Mouse (Mus musculus) layer of hippocampus, adult 18-20 months (tissue): Measurements from ENCODE around the gene Dmap1. TPM values are rescaled to one million over a fixed set of nuclear protein-coding genes. Genes with fewer than 3 reads are reported as not detected.

ENCODE experiments used
- DNase-seq, 2 experiments: peaks; one replicate each; pipeline ENCODE4 v3.0.0; 2022; ENCODE audit warnings: low spot score in 2 of 2
- long read RNA-seq: library from polyadenylated mRNA; stranded (forward); transcript quantifications from one replicate; pipeline ENCODE4 v2.0.0, GENCODE M21; 2021
- total RNA-seq, 2 experiments: library from RNA; stranded (reverse); gene quantifications; 2 replicates each; pipeline ENCODE4 v1.2.3; 2021

Dmap1 gene
- total RNA-seq = 10 to 100 TPM; 37.5 to 38.2 TPM
- long read RNA-seq, transcript Dmap1-201 (11 exons, 1,566 nt) = major isoform, 8 of 23 reads
- long read RNA-seq, partial matches to known transcripts = 7 of 23 reads
- long read RNA-seq, other reads (novel, unspliced or antisense) = 8 of 23 reads

DNA sequence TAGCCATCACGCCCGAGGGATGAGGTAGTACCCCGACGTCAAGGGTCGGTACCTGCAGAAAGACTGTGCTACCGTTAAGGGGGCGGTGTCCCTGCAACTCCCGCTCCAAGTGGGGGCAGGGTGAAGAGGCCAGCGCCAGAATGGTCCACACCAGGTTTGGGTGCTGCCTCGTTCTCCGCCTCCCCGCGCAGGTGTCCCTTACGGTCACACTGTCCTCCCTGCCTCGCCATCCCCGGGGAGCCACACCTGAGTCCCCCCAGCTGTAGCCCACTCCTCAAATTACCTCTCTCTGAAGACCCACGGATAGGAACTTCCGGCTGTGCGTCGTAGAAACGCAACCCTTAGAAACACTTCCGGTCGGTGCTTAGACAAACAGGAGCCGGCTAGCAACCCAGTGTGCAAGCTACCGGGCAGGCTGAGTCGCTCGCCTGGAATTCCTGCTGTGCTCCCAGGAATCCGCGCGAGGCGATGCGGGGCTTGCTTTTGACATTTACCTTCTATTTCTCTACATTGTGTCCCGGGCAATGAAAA lies at the start of gene Dmap1:
Gene Dmap1, minus strand, starts transcription at position 343 of the 531 bp plus-strand sequence.
- DNase-seq = peak; percentile 76 to 92

DNA sequence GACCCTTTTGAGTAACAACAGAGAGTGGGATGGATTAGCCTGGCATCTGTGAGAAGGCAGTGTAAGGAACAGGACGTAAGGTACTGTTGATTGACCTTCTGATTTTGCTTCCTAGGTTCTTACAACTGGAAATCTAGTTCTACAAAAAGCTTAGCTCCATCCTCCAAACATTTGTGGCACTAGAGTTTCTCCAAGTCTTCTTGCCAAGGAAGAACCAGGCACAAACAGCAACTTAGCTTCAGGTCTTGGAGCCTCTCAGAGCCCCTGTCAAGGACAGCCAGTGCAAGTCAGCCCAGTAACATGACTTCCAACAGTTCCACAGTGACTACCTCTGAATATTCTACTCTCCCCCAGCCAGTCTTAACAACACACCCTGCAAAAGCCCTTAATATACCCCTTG lies 42.0 kb upstream of the Dmap1 start, which contains the start of gene Gm12845:
Gene Gm12845, plus strand, starts transcription at position 301 of the 400 bp plus-strand sequence.
- DNase-seq = no peak

DNA sequence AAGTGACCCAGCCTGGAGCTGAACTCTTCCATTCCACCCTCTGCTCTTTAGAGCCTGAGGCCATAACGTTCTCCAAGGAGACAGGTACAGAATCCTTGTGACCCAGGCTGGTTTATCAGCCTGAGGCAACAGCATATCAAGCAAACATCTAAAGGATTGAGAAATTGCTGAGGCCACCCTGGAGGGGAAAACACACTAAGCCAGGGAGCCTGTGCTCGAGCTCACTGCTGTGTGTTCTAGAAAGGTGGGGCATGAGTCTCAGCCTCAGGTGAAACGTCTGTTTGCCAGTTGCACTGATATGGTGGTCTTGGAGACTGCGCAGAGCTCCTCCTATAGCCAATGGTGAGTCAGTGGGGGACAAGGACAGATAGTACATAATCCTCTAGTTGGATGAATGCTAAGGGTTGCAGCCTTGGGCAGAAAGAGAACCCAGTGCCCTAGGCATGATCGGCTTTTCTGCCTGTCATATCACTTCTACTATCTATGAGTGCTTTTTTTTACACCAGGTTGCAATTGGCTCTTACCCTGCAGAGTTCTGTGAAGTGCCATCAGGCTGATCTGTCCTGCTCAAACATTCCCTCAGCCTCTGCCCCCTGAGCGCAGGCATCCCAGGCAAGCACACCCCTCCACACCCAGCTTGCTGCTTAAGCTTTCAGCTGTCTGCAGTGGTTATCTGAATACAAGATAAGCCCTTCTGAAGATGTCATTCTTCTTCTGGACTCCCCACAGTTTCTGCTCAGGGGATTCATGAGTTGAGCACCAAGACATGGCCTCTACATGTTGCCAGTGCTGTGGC lies 31.4 kb upstream of the Dmap1 start:
- DNase-seq = no peak

DNA sequence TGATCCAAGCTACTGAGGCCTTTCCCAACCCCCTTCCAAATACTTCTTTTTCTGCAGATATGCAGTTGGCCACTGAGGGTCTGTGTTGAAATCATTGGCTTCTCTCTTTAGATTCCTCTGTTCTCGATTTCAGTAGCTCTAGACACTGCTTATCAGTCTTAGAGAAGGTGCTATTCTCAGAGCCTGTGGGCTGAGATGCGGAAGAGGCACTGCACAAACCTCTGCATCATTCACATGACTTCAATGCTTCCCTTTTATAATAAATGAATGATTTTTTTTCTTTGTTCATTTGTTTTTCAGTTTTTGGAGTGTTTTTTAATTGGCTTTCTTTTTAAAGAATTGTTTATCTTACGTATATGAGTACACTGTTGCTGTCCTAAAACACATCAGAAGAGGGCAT lies 30.2 kb upstream of the Dmap1 start:
- DNase-seq = no peak

DNA sequence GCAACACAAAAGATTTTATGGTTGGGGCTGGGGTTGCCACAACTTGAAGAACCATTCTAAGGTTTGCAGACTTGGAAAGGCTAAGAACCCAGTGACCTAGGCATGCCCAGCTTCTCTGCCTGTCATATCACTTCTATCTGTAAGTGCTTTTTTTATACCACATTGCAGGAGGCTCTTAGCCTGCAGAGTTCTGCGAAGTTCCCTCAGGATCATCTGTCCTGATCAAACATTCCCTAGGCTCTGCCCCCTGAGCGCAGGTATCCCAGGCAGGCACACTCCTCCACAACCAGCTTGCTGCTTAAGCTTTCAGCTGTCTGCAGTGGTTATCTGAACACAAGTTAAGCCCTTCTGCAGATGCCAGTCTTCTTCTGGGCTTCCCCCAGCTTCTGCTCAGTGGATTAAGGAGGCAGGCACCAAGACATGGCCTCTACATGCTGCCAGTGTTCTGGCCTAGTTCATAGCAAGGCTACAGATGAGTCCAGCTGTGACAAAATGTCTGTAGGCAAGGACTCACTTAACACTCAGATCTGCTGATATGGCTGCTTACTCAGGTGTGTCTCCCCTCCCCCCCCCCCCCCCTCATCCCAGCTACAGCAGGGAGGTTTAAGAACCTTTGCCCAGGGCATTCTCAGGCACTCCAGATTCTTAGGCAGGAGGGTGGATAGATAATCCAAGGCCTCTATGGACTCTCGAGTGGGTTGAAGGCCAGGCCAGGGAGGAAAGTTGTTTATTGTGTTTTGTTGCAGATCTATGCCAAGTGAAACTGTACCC lies 26.9 kb upstream of the Dmap1 start:
- DNase-seq = no peak

DNA sequence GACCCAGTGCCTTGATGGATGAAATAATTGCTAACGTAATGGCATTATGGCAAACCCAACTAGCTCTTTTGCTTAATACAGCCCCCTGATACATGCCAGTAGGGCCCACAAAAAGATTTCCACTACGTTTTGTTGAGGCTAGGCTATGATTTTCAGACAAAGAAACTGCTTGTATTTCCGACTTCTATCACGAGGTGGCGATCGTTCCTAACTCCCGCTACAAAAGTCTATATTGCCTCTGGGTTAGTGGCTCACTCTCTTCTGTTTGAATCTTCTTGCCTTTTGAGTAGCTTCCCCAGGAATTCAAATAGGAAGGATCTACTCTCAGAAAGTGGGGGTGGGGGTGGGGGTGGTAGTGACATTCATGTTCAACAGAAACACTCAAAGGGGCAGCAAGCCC lies 23.3 kb upstream of the Dmap1 start:
- DNase-seq = peak; percentile 8 to 74

DNA sequence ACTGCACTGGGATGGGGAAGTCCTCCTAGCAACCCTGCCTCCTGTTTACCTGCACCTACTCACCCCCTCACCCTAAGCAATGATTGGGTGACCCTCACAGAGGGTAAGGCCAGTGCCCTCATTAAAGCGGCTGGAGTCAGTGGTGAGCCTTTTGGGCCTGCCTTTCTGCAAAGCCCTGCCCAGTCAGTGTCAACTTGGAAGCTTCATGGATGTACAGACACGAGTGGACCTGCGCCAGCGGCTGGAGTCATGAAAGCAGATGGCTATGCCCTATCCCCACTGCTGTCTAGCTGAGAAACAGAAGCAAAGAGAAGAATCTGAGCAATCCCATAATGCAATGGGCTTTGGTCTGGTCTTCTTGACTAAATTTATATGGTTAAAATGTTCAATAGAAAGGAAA lies 4.3 kb upstream of the Dmap1 start:
- DNase-seq = no peak

DNA sequence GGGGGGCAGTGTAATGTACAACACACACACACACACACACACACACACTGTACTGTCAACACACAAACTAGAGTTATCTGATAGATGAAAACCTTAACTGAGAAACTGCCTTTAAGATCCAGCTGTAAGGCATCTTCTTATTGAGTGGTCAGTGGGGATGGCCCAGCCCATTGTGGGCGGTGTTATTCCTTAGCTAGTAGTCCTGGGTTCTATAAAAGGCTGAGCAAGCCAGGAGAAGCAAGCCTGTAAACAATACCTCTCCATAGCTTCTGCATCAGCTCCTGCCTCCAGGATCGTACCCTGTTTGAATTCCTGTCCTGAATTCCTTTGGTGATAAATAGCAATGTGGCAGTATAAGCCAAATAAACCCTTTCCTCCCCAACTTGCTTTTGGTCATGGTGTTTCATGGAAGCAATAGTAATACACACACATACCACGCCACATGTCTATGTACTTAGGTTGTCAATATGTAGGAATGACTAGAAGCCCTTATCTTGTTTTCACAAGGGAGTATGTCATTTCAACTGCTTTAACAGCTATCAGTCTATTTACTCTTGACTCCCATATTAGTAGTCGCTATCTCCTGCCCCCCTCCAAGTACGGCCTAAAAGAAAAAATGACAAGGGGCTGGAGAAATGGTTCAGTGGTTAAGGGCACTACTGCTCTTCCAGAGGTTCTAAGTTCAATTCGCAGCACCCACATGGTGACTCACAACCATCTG lies 1.1 kb upstream of the Dmap1 start:
- DNase-seq = no peak

DNA sequence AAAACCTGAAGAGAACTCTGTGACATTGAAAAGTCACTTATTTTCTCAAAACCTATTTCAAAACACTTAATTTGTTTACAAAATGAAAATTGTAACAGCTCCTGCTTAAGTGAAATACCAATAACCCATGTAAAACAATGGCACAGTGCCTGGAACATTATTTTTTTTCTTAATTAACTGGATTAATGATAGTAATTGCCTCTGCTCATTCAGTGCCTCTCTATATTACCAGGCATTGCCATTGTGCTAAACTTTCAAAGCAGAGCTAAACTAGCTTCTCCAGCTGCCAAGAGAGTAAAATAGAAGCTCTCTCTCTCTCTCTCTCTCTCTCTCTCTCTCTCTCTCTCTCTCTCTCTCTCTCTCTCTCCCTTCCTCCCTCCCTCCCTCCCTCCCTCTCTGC lies 390 bp upstream of the Dmap1 start:
- no peak for DNase-seq

DNA sequence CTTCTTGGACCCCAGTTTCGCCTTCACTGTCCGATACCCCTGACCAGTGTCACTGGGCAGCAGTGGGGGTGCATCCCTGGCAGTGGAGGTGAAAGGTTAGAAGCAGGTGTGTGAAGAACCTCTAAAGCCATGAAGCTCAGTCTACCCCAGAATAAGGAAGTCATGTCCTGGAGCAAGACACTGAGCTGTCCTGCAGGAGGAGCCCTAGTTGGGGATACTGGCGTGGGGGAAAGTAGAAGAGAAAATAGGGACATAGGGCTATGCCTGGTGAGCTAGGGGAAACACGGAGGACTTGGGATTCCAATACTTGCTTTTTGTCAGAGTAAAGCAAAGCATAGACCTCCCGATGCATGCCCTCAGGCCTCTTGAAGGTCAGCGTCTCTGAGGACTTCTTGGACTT lies 1.1 kb downstream of the Dmap1 start:
- DNase-seq = no peak

DNA sequence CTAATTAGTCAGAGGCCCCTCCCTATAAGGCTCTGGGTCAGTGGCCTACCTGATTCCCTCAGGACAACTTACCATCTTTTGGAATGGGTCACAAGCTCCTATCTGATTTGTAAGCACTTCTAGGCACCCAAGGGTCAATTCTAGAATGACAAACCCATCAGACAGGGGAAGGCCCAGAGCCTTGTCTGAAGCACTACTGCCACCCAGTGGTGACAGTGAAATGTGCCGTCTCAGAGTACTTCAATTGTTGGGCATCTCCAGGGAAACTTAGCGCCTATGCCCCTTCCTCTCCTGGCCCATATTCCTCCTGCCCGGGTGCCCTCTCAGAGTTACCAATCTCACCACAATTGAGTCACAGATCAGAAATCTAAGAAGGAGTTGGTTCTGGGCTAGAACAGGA lies 5.2 kb downstream of the Dmap1 start:
- DNase-seq = peak; percentile 68 to 90

DNA sequence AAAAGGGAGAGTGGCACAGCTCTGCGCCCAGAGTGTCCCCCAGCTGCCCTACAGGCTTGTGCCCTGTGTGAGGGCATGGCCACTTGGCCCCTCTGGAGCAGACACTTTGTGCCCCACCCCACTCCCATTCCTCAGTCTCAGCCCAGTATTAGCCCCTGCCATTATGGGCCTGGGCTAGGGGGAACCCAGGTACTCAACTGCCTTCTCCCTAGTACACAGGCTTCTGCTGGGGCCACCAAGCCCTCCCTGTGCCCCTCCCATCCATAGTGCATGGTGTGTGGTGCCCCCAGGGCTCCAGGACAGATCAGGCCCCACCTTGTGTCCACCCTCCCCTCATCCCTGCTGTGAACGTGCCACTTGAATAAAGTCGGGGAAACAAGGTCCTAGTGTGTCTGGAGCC lies 8.2 kb downstream of the Dmap1 start:
- no peak for DNase-seq

DNA sequence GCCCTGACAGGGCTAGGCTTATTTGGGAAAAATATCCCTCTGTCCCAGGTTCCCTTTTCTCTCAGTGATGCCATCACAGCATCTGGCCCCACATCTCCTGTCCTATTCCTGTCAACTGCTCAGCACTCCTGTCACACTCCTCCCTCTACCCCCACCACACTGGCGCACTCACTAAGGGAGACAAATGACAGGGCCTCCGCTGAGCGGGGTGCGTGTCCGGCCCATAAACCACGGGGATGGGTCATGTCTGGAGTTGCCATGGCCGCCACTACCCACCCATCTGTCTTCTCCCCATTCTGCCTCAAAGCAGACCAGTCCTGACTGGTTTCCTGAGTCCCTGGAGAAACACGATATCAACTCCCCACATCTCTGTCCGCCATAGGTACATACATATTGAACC lies 10.0 kb downstream of the Dmap1 start:
- DNase-seq = no peak

DNA sequence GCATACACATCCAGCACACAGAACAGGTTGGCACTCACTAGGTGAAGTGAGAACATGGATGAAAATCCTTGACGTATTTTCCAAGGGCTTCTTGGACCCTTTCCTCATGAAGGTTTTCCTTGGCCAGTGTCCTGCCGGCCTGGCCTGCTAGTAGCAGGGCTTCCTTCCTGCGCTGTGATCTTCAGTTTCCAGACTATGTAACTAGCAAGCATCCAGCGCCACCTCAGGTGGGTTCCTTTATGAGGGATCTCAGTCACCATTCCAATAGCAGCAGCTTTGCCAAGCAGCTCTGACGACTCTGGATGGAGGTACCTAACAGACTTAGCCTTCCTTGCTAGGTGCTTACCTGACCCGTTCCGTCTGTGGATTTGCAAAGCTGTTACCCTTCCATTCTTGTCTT lies 12.2 kb downstream of the Dmap1 start:
- no peak for DNase-seq

DNA sequence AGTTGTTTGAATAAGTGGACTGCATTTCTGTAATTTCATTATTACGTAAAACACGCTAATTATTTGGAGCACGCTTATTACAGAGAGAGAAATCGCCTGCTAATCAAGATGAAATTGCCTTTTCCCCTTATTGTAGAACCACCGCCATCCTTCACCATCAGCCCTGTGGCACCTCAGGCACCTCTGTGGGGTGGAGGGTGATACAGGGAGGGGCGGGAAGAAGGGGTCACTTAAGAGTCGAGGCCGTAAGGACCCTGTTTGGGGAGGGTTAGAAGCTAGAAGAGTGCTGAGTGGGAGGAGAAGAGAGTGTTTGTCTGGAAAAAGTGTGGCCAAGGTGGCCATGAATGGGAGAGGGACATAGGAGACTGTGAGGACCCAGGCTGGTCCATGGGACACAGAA lies 16.0 kb downstream of the Dmap1 start:
- DNase-seq = no peak

DNA sequence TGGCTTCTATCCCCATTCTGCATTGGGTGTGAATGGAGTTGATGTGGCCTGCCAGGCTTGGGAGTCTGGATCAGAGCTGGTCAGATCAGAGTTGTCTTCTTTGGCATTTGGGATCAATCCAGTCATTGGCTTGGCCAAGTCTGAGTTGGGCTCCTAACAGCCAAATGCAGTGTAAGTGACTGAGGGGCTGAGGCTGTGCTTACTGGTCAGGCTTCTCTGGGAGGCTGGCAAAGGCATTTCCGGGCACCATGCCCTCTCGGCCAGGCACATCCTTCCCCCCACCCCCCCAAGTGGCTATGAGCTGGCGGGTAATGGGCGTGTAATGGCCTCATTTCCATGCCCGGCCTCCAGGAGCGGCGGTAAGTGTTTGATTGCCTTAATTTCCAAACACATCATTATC lies 16.5 kb downstream of the Dmap1 start:
- DNase-seq = peak in 1 of 2 experiments; percentile 52

DNA sequence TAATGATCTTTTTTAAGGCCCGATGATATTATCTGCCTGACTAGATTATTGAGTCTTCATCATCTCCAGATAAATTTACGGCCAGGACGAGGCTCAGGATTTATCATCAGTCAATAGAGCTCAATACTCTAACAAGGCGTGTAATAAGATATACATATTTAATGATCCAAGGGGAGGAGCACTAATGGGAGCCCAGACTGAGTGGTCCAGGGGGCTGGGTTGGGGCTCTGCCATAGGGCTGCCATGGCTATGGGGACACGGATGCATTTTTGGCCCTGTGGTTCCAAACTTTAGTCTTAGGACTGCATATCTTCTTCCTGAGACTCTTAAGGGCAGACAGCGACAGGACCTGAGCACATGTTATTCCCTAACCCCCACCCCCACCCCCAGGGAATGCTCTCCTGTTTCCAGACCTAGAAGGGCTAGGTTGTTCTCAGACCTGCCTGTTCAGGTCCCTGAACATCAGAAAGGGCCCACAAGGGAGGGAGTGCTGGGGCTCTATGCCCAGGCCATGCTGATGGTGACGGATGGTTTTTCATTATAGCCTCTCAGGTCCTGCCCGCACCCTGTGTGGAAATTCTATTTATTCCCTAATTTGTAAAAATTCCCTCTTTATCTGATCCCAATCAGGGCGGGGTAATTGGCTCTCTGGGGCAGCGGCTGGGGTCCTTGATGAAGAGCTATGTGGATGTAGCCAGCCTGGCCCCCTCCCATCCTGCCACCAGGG lies 17.5 kb downstream of the Dmap1 start:
- no peak for DNase-seq

DNA sequence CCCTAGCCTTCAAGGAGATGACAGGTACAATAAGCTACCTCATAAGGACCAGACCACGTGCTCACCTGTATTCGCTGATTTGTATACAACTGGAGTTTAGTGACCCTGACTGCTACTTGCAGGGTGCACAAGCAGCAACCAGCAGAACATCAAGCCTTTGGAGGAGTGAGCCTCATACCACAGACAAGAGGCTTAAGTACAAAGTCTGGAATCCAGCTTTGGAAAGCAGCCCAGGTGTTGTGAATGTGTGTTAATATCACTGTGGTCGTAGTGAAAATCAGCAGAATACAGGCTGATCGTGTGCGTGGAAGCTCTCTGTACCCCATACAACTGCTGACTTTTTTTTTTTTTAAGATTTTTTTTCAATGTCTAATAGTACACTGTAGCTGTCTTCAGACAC lies 22.1 kb downstream of the Dmap1 start:
- DNase-seq = no peak

DNA sequence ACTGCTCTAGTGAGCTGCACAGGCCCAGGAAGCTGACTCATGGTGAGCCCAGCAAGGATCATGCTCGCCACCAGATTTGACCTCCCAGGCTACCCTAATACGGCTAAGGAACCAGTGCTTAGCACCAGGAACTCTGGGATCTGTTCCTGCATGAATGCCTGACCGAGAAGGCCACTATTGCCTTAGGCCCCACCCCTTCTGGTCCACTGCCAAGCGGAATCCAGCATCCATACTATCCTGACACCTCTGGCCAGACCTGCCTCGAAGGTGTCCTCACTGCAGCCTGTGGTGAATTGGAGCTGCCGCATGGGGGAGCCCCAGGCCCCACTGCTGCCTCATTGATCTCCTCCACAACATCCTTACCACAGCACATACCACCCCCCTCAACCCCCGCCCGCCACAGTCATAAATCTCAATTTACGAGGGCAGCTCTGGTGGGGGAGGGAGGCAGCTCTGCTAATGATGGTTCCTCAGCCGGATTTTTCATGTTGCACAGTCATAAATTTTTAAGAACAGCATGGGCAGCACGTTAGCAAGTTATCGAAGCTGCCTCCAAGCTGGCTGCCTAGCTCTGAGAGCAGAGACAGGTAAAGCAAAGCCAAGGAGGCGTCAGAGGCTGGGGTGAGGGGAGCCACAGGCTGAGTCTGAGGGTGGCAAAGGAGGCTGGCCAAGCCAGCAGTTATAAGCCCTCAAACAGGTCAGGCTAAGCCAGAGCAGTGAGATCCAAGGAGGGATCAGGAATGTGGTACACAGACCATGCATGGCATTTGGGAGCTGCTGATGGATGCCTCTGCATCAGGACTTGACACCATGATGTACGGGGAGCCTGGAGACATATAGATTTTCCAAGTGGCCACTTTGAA lies 23.3 kb downstream of the Dmap1 start:
- DNase-seq = peak in 1 of 2 experiments; percentile 45

DNA sequence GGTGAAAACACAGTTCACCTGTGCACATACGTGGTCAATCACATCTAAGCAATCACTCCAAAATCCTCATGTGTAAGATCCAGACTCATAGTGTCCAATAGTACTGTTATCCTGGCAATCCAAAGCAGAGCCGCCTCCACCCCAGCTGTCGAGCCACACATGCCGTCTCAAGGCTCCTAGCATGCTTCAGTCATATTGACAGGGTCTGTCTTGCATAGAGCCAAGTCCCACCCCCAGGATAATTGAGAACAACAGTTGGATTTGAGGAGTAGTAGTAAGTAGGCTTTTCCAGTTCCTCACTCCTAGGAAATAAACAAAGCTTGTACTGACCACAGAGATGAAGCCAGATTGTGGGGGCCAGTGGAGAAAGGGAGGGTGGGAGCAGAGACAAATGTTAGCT lies 24.4 kb downstream of the Dmap1 start:
- peak; percentile 82 to 92 for DNase-seq
